In the genomic region with DNA sequence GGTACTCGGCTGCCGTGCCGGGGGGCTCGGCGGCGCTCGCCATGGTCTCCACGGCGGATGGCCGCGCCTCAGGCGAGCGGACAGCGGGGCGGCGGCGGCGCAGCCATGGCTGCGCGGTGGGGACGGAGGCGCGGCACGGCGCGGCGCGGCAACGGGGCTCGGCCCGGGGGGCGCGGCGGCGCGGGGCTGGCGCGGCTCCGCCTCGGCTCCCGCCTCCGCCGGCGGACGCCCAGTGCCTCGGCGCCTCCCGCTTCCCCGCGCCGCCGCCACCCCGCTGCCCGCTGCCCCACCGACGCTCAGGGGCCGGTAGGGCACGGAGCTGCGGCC, we compare ENCODE assay signal across 8 mouse cellular contexts. TPM values are rescaled to one million over a fixed set of nuclear protein-coding genes. Genes with fewer than 3 reads are reported as not detected.
DNase-seq lines count a peak whose midpoint lies in the region; ATAC-seq and TF ChIP-seq lines count a peak whose summit lies in the region.

No protein-coding gene starts in this region.

- no peak for TF ChIP-seq CTCF in CH12.LX (conservative IDR thresholded peaks at IDR 0.05 in 1 of 2, IDR thresholded peaks at IDR 0.05 in 1 of 2; ENCODE audit: low read depth in 2 of 2, low read length in 2 of 2)

- no peak for DNase-seq in heart, adult 9 months (ENCODE audit: low spot score in 2 of 2)
- DNase-seq in CH12.LX (ENCODE audit: extremely low read depth), result no peak
- DNase-seq in forebrain, embryonic 14.5 days (ENCODE audit: low spot score), result no peak
- no peak for DNase-seq in urinary bladder, postnatal 36 days (ENCODE audit: low spot score in 2 of 2)
- no peak for DNase-seq in layer of hippocampus, postnatal 25 days (ENCODE audit: extremely low spot score in 1 of 2, low spot score in 1 of 2)
- DNase-seq in frontal cortex, postnatal 10 days (ENCODE audit: low spot score in 2 of 2), result no peak

- H3K27ac ChIP-seq in heart, embryonic 11.5 days (ENCODE audit: low read depth, low read length), result peak overlapping the region; percentile 63
- no peak overlapping the region for H3K27ac ChIP-seq in CH12.LX (ENCODE audit: insufficient read depth, low read depth)
- H3K27ac ChIP-seq in forebrain, embryonic 14.5 days (ENCODE audit: low read depth, low read length), result no peak overlapping the region; the same call in 1 of the 2 replicates
- H3K27ac ChIP-seq in liver, embryonic 15.5 days (replicated peaks), result peak overlapping the region; percentile 82; the same call in 1 of the 2 replicates

- no peak for TF ChIP-seq POLR2A in CH12.LX (IDR thresholded peaks at IDR 0.05; ENCODE audit: low read depth, low read length)

- H3K27me3 ChIP-seq in heart, embryonic 11.5 days (ENCODE audit: control insufficient read depth, insufficient read depth, low read length), result no peaks in the 10 kb centered on the region
- peaks cover 64% of the 10 kb centered on the region for H3K27me3 ChIP-seq in CH12.LX (replicated peaks)
- no peaks in the 10 kb centered on the region; the same call in 1 of the 2 replicates for H3K27me3 ChIP-seq in forebrain, embryonic 14.5 days (replicated peaks; ENCODE audit: control insufficient read depth, insufficient read depth, low read length)
- peaks cover 50% of the 10 kb centered on the region for H3K27me3 ChIP-seq in liver, embryonic 15.5 days

- no peaks in the 10 kb centered on the region for H3K36me3 ChIP-seq in heart, embryonic 11.5 days (ENCODE audit: control insufficient read depth, insufficient read depth, low read length)
- no peaks in the 10 kb centered on the region for H3K36me3 ChIP-seq in CH12.LX (replicated peaks in 1 of 2; ENCODE audit: control insufficient read depth in 1 of 2, insufficient read depth in 1 of 2, low read length in 1 of 2)
- H3K36me3 ChIP-seq in forebrain, embryonic 14.5 days (ENCODE audit: control insufficient read depth, insufficient read depth, low read length), result no peaks in the 10 kb centered on the region
- no peaks in the 10 kb centered on the region for H3K36me3 ChIP-seq in liver, embryonic 15.5 days (replicated peaks)

- WGBS in heart, embryonic 11.5 days (ENCODE audit: insufficient replicate concordance), result 0% methylated on average over 23 of the region's 59 CpGs
- under 1% methylated on average over 29 of the region's 59 CpGs for WGBS in forebrain, embryonic 14.5 days
- whole genome bisulfite sequencing in liver, embryonic 15.5 days (ENCODE audit: insufficient replicate concordance), result under 1% methylated on average over 49 of the region's 59 CpGs

- TF ChIP-seq EP300 in CH12.LX (IDR thresholded peaks at IDR 0.05; ENCODE audit: low read length), result no peak

- in situ Hi-C loops in CH12.LX (cut with MboI; ENCODE audit: low pct_ligation_motif_present, low pct_unique_long_range_greater_than_20kb, low sequenced_read_pairs), result no loop called here

- H3K9me3 ChIP-seq in heart, embryonic 11.5 days (replicated peaks; ENCODE audit: control insufficient read depth, low read length), result 0 out of 2 replicates have a peak, but pooled peaks cover 2% of the 10 kb centered on the region
- peaks cover 25% of the 10 kb centered on the region for H3K9me3 ChIP-seq in CH12.LX (replicated peaks; ENCODE audit: low read length)
- H3K9me3 ChIP-seq in forebrain, embryonic 14.5 days (replicated peaks; ENCODE audit: control insufficient read depth, low read length), result 0 out of 2 replicates have a peak, but pooled peaks cover 4% of the 10 kb centered on the region
- H3K9me3 ChIP-seq in liver, embryonic 15.5 days (replicated peaks), result no peaks in the 10 kb centered on the region

- peak; percentile 16; the same call in 1 of the 2 replicates for ATAC-seq in heart, embryonic 11.5 days (replicated peaks; ENCODE audit: insufficient number of reproducible peaks, low FRiP score, low TSS enrichment)
- ATAC-seq in forebrain, embryonic 14.5 days, result peak; percentile 43
- ATAC-seq in liver, embryonic 15.5 days (ENCODE audit: insufficient read depth), result peak; percentile 29

- peak overlapping the region; percentile 70 for H3K4me3 ChIP-seq in heart, embryonic 11.5 days (ENCODE audit: low read depth, low read length)
- peak overlapping the region in 2 of 3 experiments; percentile 22 to 64 for H3K4me3 ChIP-seq in CH12.LX (replicated peaks in 1 of 3; ENCODE audit: low read depth in 2 of 3, low read length in 2 of 3, poor library complexity in 1 of 3)
- H3K4me3 ChIP-seq in forebrain, embryonic 14.5 days (ENCODE audit: low read depth, low read length), result peak overlapping the region; percentile 63
- peak overlapping the region; percentile 73 for H3K4me3 ChIP-seq in liver, embryonic 15.5 days (replicated peaks)

- H3K4me1 ChIP-seq in heart, embryonic 11.5 days (ENCODE audit: control insufficient read depth, insufficient read depth, low read length), result peaks cover 37% of the 10 kb centered on the region
- peaks cover 0 to 2% of the 10 kb centered on the region in 2 experiments; a peak in 2 of 4 replicates for H3K4me1 ChIP-seq in CH12.LX (ENCODE audit: control insufficient read depth in 1 of 2, insufficient read depth in 2 of 2)
- H3K4me1 ChIP-seq in forebrain, embryonic 14.5 days (ENCODE audit: control insufficient read depth, insufficient read depth, low read length), result peaks cover 8% of the 10 kb centered on the region
- peaks cover 64% of the 10 kb centered on the region for H3K4me1 ChIP-seq in liver, embryonic 15.5 days (replicated peaks)

- no peak for TF ChIP-seq RAD21 in CH12.LX (IDR thresholded peaks at IDR 0.05; ENCODE audit: low read depth, low read length)

- H3K9ac ChIP-seq in heart, embryonic 11.5 days (ENCODE audit: low read depth, low read length), result peak overlapping the region; percentile 78
- no peak overlapping the region for H3K9ac ChIP-seq in CH12.LX (ENCODE audit: insufficient read depth, low read depth)
- H3K9ac ChIP-seq in forebrain, embryonic 14.5 days (ENCODE audit: low read length), result peak overlapping the region; percentile 72
- H3K9ac ChIP-seq in liver, embryonic 15.5 days, result peak overlapping the region; percentile 62

- dilution Hi-C loops in CH12.LX (cut with MboI; ENCODE audit: extremely low pct_ligation_motif_present, extremely low pct_unique_long_range_greater_than_20kb, low sequenced_read_pairs), result no loop called here

- H3K79me2 ChIP-seq in CH12.LX (replicated peaks; ENCODE audit: control insufficient read depth, extremely low read depth, insufficient read depth, poor library complexity, severe bottlenecking), result no peaks in the 10 kb centered on the region

- H3K4me2 ChIP-seq in heart, embryonic 11.5 days, result peak overlapping the region; percentile 92
- H3K4me2 ChIP-seq in CH12.LX (ENCODE audit: insufficient read depth, low read depth, poor library complexity, severe bottlenecking), result peak overlapping the region; percentile 74
- H3K4me2 ChIP-seq in forebrain, embryonic 14.5 days (ENCODE audit: low read length), result peak overlapping the region; percentile 100
- peak overlapping the region; percentile 100 for H3K4me2 ChIP-seq in liver, embryonic 15.5 days

TF ChIP-seq in CH12.LX, 34 proteins besides CTCF, POLR2A, EP300 and RAD21:
- TF ChIP-seq BHLHE40 (IDR thresholded peaks at IDR 0.05; ENCODE audit: low read depth, low read length) (no peak), CHD1 (IDR thresholded peaks at IDR 0.05; ENCODE audit: low read depth, low read length) (no peak), USF2 (conservative IDR thresholded peaks at IDR 0.05; ENCODE audit: low read depth, low read length) (no peak), JUN (IDR thresholded peaks at IDR 0.05; ENCODE audit: insufficient read depth, low read depth, low read length) (no peak), SMC3 (IDR thresholded peaks at IDR 0.05; ENCODE audit: low read depth, low read length) (no peak), MAX (IDR thresholded peaks at IDR 0.05; ENCODE audit: low read length) (no peak), IRF4 (IDR thresholded peaks at IDR 0.05; ENCODE audit: low read depth, low read length) (no peak), UBTF (IDR thresholded peaks at IDR 0.05; ENCODE audit: low read depth, low read length) (no peak), MAZ (IDR thresholded peaks at IDR 0.05; ENCODE audit: low read depth, low read length) (no peak), E2F4 (IDR thresholded peaks at IDR 0.05; ENCODE audit: insufficient replicate concordance, low read depth, low read length) (no peak), ZC3H11A (IDR thresholded peaks at IDR 0.05; ENCODE audit: low read depth, low read length) (no peak), SIN3A (IDR thresholded peaks at IDR 0.05; ENCODE audit: low read length) (no peak), TBP (conservative IDR thresholded peaks at IDR 0.05; ENCODE audit: low read depth, low read length) (no peak), USF1 (IDR thresholded peaks at IDR 0.05; ENCODE audit: low read depth, low read length) (no peak)

RNA-seq across cellular contexts. Expression of a gene that starts 0.2 kb away (rescaled TPM):
- 17.7 and 18.1 TPM in 2 replicates for polyA plus RNA-seq in heart, embryonic 11.5 days (2014; fragmentation: Nextera tagmentation; extraction: Ambion mirVana)
- total RNA-seq in CH12.LX (2012; rRNA removed) (62.4 and 83.5 TPM in 2 replicates), CH12.LX (2014; rRNA removed) (11.2 and 17.0 TPM in 2 replicates)
- 75.8 and 90.4 TPM in 2 replicates for polyA plus RNA-seq in CH12.LX (2012; ENCODE audit: insufficient read length, low read depth)
- 15.0 and 18.1 TPM in 2 replicates for polyA plus RNA-seq in forebrain, embryonic 14.5 days (2014; fragmentation: Nextera tagmentation; extraction: Ambion mirVana)
- 2.6 and 3.0 TPM in 2 replicates for polyA plus RNA-seq in liver, embryonic 15.5 days (2015; fragmentation: Nextera tagmentation; extraction: Ambion mirVana)
- 100 to 1,000 TPM; 245 to 258 TPM for total RNA-seq in layer of hippocampus, postnatal 25 days (2021)

Comparison
In these comparisons a context has a peak if more than half of its experiments do, and no peak if none do; other contexts are left out.
1. H3K27ac ChIP-seq: peak in heart, embryonic 11.5 days (single experiment) and liver, embryonic 15.5 days (single experiment); none in CH12.LX (single experiment) and forebrain, embryonic 14.5 days (single experiment).
2. Peak in every context shown above with its lines, with median percentiles within 50 percentile points of each other: ATAC-seq, H3K4me2 ChIP-seq and H3K4me3 ChIP-seq.